Mouse (Mus musculus): ENCODE results near the gene Nos1. TPM values are rescaled to one million over a fixed set of nuclear protein-coding genes. Genes with fewer than 3 reads are reported as not detected.
A peak's percentile ranks its signal among the peaks of the same experiment; 100 is the strongest.

The Nos1 gene
- polyA plus RNA-seq, 1 experiment from 2014 or later: 0.06 TPM

DNA sequence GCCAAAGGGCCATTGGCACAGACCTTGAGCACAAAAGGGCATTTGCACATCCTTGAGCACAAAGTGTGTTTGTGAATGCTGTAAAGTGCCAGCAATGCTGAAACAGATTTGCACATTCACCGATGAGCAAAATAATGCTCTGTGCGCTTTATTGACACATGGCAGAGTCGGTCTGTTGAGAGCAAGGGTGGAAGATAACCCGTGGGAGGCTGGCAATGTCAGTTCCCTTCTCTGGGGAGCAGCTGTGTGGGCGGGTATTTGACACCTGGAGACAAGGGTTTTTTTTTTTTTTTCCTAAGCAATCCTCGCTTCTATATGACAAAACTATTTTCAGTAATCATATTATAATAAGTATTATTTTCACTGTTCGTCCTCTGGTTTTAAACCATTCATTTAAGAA, 22.7 kb downstream of the Nos1 start:
- H3K4me1 ChIP-seq: no peaks in the 10 kb centered on the region
- DNase-seq (ENCODE audit: low spot score): no peak
- H3K36me3 ChIP-seq: no peaks in the 10 kb centered on the region
- no peak overlapping the region for H3K4me3 ChIP-seq
- H3K27me3 ChIP-seq (ENCODE audit: insufficient read depth, poor library complexity, severe bottlenecking): no peaks in the 10 kb centered on the region
- 68% methylated on average over 7 of the region's 7 CpGs for WGBS
- no peaks in the 10 kb centered on the region for H3K9me3 ChIP-seq
- H3K27ac ChIP-seq: no peak overlapping the region

DNA sequence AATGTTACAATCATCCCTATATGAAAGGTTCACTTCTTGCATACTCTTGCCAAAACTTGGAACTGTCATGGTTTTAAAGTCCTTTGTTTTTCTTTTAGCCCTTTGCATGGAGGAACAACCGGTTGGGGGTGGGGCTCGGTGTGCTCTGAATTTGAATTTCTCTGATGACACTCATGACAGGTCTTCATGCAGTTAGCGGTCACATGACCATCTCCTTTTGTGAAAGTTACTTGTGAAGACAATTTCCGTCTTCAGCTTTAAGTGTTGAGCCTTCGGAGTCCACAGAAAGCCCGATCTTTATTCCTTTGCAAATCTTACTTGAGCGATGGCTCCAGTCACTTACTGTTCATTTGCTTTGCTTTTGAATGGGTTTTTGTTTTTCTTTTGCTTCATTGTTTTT, 30.1 kb downstream of the Nos1 start:
- WGBS: 86% methylated on average over 7 of the region's 7 CpGs
- H3K4me3 ChIP-seq: no peak overlapping the region
- no peaks in the 10 kb centered on the region for H3K36me3 ChIP-seq
- H3K9me3 ChIP-seq: no peaks in the 10 kb centered on the region
- no peak for DNase-seq (ENCODE audit: low spot score)
- H3K27ac ChIP-seq: no peak overlapping the region
- H3K4me1 ChIP-seq: no peaks in the 10 kb centered on the region
- no peaks in the 10 kb centered on the region for H3K27me3 ChIP-seq (ENCODE audit: insufficient read depth, poor library complexity, severe bottlenecking)

DNA sequence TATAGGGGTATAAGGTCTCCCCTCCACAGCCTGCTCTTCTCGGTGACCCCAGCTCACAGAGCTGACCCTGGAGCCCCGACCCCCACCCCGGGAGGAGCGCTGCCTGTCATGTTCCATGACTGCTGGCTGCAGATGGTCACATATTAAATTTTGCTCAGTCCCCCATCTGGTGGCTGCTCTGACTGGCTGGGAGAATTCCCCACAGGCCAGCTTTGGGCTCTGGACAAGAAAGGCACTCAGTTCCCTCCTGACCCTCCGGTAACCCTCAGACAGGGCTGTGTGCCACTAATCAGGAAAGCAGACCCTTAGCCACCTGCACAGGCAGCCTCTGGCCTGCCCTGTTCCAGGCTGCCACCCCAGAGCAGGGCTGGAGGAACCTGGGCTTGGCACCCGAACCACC, 38.0 kb downstream of the Nos1 start:
- Histone ChIP-seq H3K4me3 (no peak overlapping the region), H3K9me3 (no peaks in the 10 kb centered on the region), H3K27ac (no peak overlapping the region), H3K4me1 (0 out of 2 replicates have a peak, but pooled peaks cover 4% of the 10 kb centered on the region), H3K27me3 (ENCODE audit: insufficient read depth, poor library complexity, severe bottlenecking) (peaks cover 14% of the 10 kb centered on the region; the same call in 1 of the 2 replicates), H3K36me3 (no peaks in the 10 kb centered on the region)
- no peak for DNase-seq (ENCODE audit: low spot score)
- 78% methylated on average over 6 of the region's 6 CpGs for WGBS

DNA sequence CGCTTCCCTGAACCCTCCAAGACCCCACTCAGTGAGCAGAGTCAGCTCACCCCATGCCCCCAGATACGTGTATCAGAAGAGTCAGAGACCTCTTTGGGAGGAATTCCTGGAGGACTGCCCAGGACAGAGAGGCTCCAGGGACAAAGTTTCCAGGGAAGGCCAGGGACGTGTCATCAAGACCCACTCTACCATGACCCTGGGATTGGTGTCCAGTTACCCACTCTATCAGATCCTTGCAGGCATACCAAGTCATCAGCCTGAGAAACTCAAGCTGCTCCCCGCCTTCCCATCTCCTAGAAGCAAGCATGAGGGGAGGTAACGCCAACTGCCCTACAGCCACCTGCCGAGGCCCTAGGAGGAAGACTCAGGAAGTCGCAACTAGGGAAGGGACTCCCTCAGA, 39.6 kb downstream of the Nos1 start:
- 0 out of 2 replicates have a peak, but pooled peaks cover 4% of the 10 kb centered on the region for H3K4me1 ChIP-seq
- no peaks in the 10 kb centered on the region for H3K9me3 ChIP-seq
- WGBS: 43% methylated on average over 7 of the region's 7 CpGs
- H3K4me3 ChIP-seq: no peak overlapping the region
- H3K27ac ChIP-seq: no peak overlapping the region
- no peak for DNase-seq (ENCODE audit: low spot score)
- H3K36me3 ChIP-seq: no peaks in the 10 kb centered on the region
- H3K27me3 ChIP-seq (ENCODE audit: insufficient read depth, poor library complexity, severe bottlenecking): peaks cover 14% of the 10 kb centered on the region; the same call in 1 of the 2 replicates

DNA sequence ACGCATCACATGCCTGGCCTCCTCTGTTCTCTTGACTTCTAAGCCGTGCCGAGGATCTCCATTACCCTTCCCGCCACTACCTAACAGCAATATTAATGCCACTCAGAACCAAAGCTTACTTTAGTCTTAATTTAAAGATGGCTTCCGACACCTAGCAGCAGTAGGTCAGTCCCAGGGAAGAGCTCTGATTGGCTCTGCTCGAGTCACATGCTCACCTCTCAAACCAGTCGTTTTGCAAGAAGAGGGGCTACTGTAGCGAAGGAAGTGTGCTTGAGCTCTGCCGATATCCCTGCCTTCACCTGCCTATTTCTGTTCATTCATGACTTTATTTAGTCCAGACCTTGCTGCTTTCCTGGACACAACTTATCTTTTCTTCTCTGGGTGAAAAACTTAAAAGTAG, 43.0 kb downstream of the Nos1 start:
- 0 out of 2 replicates have a peak, but pooled peaks cover 4% of the 10 kb centered on the region for H3K4me1 ChIP-seq
- no peak for DNase-seq (ENCODE audit: low spot score)
- WGBS: 85% methylated on average over 9 of the region's 9 CpGs
- H3K4me3 ChIP-seq: no peak overlapping the region
- H3K9me3 ChIP-seq: no peaks in the 10 kb centered on the region
- no peaks in the 10 kb centered on the region for H3K36me3 ChIP-seq
- no peak overlapping the region for H3K27ac ChIP-seq
- H3K27me3 ChIP-seq (ENCODE audit: insufficient read depth, poor library complexity, severe bottlenecking): peaks cover 12% of the 10 kb centered on the region; the same call in 1 of the 2 replicates

DNA sequence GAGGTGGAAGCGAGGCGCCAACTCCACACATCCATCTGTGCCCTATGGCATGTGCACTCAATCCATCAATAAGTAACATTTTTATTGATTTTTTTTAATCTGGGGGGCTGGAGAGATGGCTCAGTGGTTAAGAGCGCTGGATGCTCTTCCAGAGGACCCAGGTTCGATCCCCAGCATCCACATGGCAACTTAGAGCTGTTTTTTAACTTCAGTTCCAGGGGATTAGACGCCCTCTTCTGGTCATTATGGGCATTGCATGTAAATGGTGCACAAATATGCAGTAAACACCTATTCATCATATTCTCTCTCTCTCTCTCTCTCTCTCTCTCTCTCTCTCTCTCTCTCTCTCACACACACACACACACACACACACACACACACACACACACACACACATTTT, 43.7 kb downstream of the Nos1 start:
- Histone ChIP-seq H3K4me1 (0 out of 2 replicates have a peak, but pooled peaks cover 4% of the 10 kb centered on the region), H3K27ac (no peak overlapping the region), H3K36me3 (no peaks in the 10 kb centered on the region), H3K27me3 (ENCODE audit: insufficient read depth, poor library complexity, severe bottlenecking) (peaks cover 9% of the 10 kb centered on the region; the same call in 1 of the 2 replicates), H3K9me3 (no peaks in the 10 kb centered on the region), H3K4me3 (no peak overlapping the region)
- no peak for DNase-seq (ENCODE audit: low spot score)
- WGBS: 65% methylated on average over 5 of the region's 5 CpGs

DNA sequence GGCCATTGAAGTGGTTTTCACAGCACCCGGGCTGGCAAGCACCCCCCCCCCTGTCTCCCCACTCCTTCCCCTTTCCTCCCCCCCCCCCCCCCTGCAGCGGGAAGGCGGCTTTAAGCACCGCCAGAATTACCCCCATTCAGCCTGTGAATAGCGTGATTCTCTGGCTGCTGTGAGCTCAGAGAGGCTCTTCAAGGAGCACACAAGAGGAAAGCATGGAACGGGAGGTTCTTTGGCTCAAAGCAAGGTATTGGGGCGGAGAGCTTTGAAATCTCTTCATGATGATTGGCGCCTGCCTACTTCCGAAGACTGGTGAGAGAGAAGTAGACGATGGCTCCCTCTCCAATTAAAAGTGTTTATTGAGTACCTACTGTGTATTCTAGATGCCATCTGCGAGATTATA, 44.5 kb downstream of the Nos1 start:
- no peak overlapping the region for H3K27ac ChIP-seq
- DNase-seq (ENCODE audit: low spot score): no peak
- WGBS: 71% methylated on average over 10 of the region's 11 CpGs
- H3K4me1 ChIP-seq: 0 out of 2 replicates have a peak, but pooled peaks cover 4% of the 10 kb centered on the region
- H3K36me3 ChIP-seq: no peaks in the 10 kb centered on the region
- no peaks in the 10 kb centered on the region for H3K9me3 ChIP-seq
- H3K27me3 ChIP-seq (ENCODE audit: insufficient read depth, poor library complexity, severe bottlenecking): peaks cover 9% of the 10 kb centered on the region; the same call in 1 of the 2 replicates
- H3K4me3 ChIP-seq: no peak overlapping the region

DNA sequence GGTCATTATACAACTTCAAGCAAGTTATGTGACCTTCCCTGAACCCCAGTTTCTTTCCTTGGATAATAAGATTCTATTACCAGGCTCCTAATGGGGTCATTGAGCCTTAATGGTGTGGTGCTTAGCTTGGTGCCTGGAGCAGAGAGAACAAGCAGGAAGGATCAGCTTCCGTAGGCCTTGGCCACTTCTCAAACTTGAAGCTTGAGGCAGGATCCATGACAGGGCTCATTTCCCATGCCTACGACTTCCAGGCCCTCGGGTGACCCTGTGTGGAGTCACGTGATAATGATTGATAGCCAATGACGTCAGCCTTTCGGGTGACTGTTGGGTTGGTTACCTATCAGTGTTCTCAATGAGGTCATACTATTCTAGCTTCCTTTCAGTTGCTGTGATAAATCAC, 46.5 kb downstream of the Nos1 start:
- no peaks in the 10 kb centered on the region for H3K36me3 ChIP-seq

DNA sequence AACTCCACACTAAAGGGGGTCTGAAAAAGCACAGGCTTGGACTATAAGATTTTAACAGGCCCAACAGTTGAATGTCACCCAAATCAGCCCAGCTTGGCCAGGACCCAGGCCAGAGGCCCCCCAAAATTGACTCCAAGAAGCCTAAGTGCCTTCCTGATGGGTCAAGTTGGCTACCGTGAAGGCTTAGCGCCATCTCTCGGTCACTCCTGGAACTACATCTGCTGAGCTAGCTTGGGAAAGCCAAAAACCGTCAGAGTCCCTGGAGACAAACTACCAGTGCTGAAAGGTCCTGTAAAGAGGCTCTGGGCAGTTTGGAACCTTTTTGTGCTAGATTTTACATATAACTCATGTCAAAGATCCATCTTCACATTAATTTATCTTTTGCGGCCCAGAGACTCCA, 56.1 kb downstream of the Nos1 start:
- no peak overlapping the region for H3K4me3 ChIP-seq
- peaks cover 58% of the 10 kb centered on the region for H3K27me3 ChIP-seq (ENCODE audit: insufficient read depth, poor library complexity, severe bottlenecking)
- WGBS: 14% methylated on average over 5 of the region's 5 CpGs
- H3K27ac ChIP-seq: no peak overlapping the region
- H3K9me3 ChIP-seq: no peaks in the 10 kb centered on the region
- no peaks in the 10 kb centered on the region for H3K36me3 ChIP-seq
- DNase-seq (ENCODE audit: low spot score): no peak
- no peaks in the 10 kb centered on the region for H3K4me1 ChIP-seq

More for the DNA sequence above, 46.5 kb downstream of the Nos1 start:
- peaks cover 9% of the 10 kb centered on the region; the same call in 1 of the 2 replicates for H3K27me3 ChIP-seq (ENCODE audit: insufficient read depth, poor library complexity, severe bottlenecking)
- no peaks in the 10 kb centered on the region for H3K4me1 ChIP-seq
- 70% methylated on average over 6 of the region's 6 CpGs for WGBS
- H3K9me3 ChIP-seq: no peaks in the 10 kb centered on the region
- H3K27ac ChIP-seq: no peak overlapping the region
- DNase-seq (ENCODE audit: low spot score): no peak
- H3K4me3 ChIP-seq: no peak overlapping the region

DNA sequence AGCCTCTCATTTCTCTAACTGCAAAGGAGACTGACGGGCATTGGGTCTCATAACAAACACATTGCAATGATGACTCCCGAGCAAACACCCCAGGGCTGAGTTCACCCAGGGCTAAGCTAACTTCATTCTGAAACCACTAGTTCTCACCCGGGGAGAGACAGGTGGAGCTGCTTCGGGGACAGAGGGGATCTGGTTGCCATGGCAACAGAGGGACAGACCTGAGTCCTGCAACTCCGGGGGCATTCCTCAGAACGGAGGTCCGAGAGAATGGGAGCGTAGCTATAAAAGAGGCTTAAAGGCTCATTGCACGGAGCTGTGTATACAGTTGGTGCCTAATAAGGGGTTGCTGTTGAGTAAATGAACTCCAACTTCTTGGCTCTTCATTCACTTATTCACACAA, 56.9 kb downstream of the Nos1 start:
- 40% methylated on average over 9 of the region's 9 CpGs for WGBS
- H3K27ac ChIP-seq: no peak overlapping the region
- H3K27me3 ChIP-seq (ENCODE audit: insufficient read depth, poor library complexity, severe bottlenecking): peaks cover 66% of the 10 kb centered on the region
- H3K4me1 ChIP-seq: no peaks in the 10 kb centered on the region
- H3K9me3 ChIP-seq: no peaks in the 10 kb centered on the region
- no peak for DNase-seq (ENCODE audit: low spot score)
- no peak overlapping the region for H3K4me3 ChIP-seq
- H3K36me3 ChIP-seq: no peaks in the 10 kb centered on the region

DNA sequence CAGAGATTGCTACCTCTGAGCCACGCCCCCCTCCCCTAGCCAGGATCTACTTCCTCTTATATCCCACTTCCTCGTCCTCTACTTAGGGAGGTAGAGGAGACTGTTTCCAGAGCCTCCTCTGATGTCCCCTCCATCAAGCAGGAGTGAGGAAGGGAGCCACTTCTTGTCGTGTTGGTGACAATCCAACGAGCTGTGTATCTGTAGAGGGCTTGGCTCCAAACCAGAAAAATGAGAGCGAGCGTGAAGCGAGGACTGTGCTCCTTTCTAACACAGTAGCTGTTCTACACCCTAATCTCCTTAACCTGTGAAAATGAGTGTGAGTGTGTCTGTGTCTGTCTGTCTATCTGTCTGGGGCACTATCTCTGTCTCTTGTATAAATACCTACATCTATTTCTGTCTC, 58.7 kb downstream of the Nos1 start:
- Histone ChIP-seq H3K27me3 (ENCODE audit: insufficient read depth, poor library complexity, severe bottlenecking) (peaks cover 84% of the 10 kb centered on the region), H3K4me3 (no peak overlapping the region), H3K9me3 (no peaks in the 10 kb centered on the region), H3K36me3 (no peaks in the 10 kb centered on the region), H3K27ac (no peak overlapping the region), H3K4me1 (no peaks in the 10 kb centered on the region)
- no peak for DNase-seq (ENCODE audit: low spot score)
- 67% methylated on average over 7 of the region's 7 CpGs for WGBS

DNA sequence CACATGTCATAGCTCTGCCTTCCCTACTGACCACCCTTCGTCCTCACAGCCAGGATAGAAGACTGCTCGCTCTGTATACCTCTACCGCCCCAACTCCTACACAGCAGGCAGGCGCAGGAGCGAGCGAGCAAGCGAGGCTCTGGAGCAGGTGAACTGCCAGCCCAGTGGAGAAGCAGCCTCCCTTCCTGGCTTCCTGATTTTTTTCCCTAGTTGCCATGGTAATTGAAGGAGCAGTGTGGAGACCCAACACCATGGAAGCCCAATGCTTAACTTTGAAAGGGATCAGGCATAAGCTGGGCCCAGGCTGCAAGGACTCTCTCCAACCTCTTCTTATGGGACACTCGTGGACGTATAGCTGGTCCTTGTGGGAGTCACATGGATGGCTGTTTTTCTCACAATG, 59.4 kb downstream of the Nos1 start:
- Histone ChIP-seq H3K27ac (no peak overlapping the region), H3K36me3 (no peaks in the 10 kb centered on the region), H3K27me3 (ENCODE audit: insufficient read depth, poor library complexity, severe bottlenecking) (peaks cover 91% of the 10 kb centered on the region), H3K4me1 (no peaks in the 10 kb centered on the region), H3K4me3 (no peak overlapping the region), H3K9me3 (no peaks in the 10 kb centered on the region)
- 40% methylated on average over 9 of the region's 9 CpGs for WGBS
- no peak for DNase-seq (ENCODE audit: low spot score)

DNA sequence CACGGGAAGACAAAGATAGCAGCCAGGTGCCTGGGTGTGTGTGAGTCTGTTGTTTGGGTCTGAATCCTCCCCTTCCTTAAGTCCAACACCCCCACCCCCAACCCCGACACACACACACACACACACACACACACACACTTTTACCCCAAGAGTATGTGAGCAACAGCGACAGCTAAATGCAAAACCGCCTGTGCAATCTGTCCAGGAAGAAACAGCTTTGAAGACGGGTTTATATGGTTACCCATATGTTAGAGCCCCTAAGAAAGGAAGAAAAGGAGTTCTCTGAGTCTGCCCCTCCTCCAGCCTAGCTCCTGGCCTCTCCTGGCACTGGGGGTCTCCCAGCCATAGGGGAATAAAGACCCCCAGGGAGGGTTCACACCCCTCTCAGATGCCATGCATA, 60.2 kb downstream of the Nos1 start:
- no peak overlapping the region for H3K27ac ChIP-seq
- no peaks in the 10 kb centered on the region for H3K9me3 ChIP-seq
- H3K4me3 ChIP-seq: no peak overlapping the region
- 32% methylated on average over 5 of the region's 5 CpGs for WGBS
- no peaks in the 10 kb centered on the region for H3K4me1 ChIP-seq
- DNase-seq (ENCODE audit: low spot score): no peak
- no peaks in the 10 kb centered on the region for H3K36me3 ChIP-seq
- peaks cover 91% of the 10 kb centered on the region for H3K27me3 ChIP-seq (ENCODE audit: insufficient read depth, poor library complexity, severe bottlenecking)

DNA sequence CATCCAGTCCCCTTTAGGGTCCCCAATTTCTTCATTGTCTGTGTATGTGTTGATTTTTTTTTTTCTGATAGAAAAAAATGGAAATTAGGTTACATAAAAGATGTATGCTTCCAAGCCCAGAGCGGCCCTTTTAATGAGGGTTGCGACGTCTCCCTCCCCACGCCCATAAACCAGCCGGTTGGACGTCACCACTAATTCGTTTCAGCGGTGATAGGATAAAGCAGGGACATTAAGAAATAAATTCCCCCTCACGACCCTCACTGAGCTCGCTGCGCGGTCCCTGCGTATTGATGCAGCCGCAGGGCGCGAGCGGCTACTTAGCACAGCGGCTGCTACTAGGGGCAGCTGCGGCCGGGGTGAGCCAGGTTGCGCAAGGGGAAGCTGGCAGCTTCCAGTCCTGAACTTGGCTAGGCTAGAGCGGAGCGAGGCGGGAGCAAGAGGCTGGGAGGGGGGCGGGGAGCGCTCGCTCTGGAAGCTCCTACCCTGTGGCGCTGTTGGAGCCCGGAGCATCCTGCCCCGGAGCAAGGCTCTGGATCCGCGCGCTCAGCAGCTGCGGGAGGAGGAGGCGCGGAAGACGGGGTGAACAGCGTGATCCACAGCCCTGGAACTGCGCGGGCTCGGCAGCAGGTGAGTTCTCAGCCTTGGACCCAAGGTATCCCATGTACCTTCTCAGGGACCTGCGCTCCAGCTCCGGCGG, 61.0 kb downstream of the Nos1 start:
- 2% methylated on average over 44 of the region's 44 CpGs for WGBS
- Histone ChIP-seq H3K27ac (no peak overlapping the region), H3K4me3 (peak overlapping the region; percentile 12; the same call in 1 of the 2 replicates), H3K27me3 (ENCODE audit: insufficient read depth, poor library complexity, severe bottlenecking) (peaks cover 95% of the 10 kb centered on the region), H3K4me1 (no peaks in the 10 kb centered on the region), H3K9me3 (no peaks in the 10 kb centered on the region), H3K36me3 (no peaks in the 10 kb centered on the region)
- no peak for DNase-seq (ENCODE audit: low spot score)

Measured in heart, embryonic 10.5 days (tissue).